Mouse (Mus musculus): ENCODE results near the gene Dtd2. TPM values are rescaled to one million over a fixed set of nuclear protein-coding genes. Genes with fewer than 3 reads are reported as not detected.

Dtd2 gene
- polyA plus RNA-seq, 1 experiment from 2014 or later, result 23.1 TPM

GRCm38 (mm10) chr12:52010630-52010961 lies 4.3 kb upstream of the Dtd2 start:
- no peak for ATAC-seq (ENCODE audit: low FRiP score)
- Histone ChIP-seq H3K4me1 (peaks cover 14% of the 10 kb centered on the region; the same call in 1 of the 2 replicates), H3K4me2 (peak overlapping the region; percentile 47), H3K27ac (peak overlapping the region; percentile 81), H3K4me3 (replicated peaks) (peak overlapping the region; percentile 19; the same call in 1 of the 2 replicates), H3K36me3 (replicated peaks) (no peaks in the 10 kb centered on the region), H3K27me3 (no peaks in the 10 kb centered on the region), H3K9me3 (no peaks in the 10 kb centered on the region), H3K9ac (no peak overlapping the region)
- WGBS, result 53% methylated on average over 2 of the region's 2 CpGs

- peak overlapping the region; percentile 47 for H3K4me2 ChIP-seq
- no peaks in the 10 kb centered on the region for H3K9me3 ChIP-seq
- peaks cover 15% of the 10 kb centered on the region; the same call in 1 of the 2 replicates for H3K4me1 ChIP-seq
- no peak overlapping the region for H3K9ac ChIP-seq
- no peaks in the 10 kb centered on the region for H3K36me3 ChIP-seq (replicated peaks)
- H3K4me3 ChIP-seq (replicated peaks), result peak overlapping the region; percentile 19
- WGBS, result 23% methylated on average over 15 of the region's 15 CpGs
- no peaks in the 10 kb centered on the region for H3K27me3 ChIP-seq
- peak overlapping the region; percentile 81 for H3K27ac ChIP-seq
- ATAC-seq (ENCODE audit: low FRiP score), result peak; percentile 74
Observed at GRCm38 (mm10) chr12:52009928-52010629, 3.8 kb upstream of the Dtd2 start.

GRCm38 (mm10) chr12:52006633-52006994 lies 313 bp upstream of the Dtd2 start:
- no peaks in the 10 kb centered on the region; the same call in 1 of the 2 replicates for H3K36me3 ChIP-seq (replicated peaks)
- peak; percentile 37; the same call in 1 of the 2 replicates for ATAC-seq (ENCODE audit: low FRiP score)
- H3K4me1 ChIP-seq, result peaks cover 15% of the 10 kb centered on the region; the same call in 1 of the 2 replicates
- WGBS, result 51% methylated on average over 5 of the region's 5 CpGs
- H3K9ac ChIP-seq, result no peak overlapping the region
- H3K27me3 ChIP-seq, result no peaks in the 10 kb centered on the region
- peak overlapping the region; percentile 71 for H3K4me3 ChIP-seq (replicated peaks)
- H3K27ac ChIP-seq, result peak overlapping the region; percentile 69; the same call in 1 of the 2 replicates
- H3K4me2 ChIP-seq, result peak overlapping the region; percentile 56
- H3K9me3 ChIP-seq, result no peaks in the 10 kb centered on the region

DNA sequence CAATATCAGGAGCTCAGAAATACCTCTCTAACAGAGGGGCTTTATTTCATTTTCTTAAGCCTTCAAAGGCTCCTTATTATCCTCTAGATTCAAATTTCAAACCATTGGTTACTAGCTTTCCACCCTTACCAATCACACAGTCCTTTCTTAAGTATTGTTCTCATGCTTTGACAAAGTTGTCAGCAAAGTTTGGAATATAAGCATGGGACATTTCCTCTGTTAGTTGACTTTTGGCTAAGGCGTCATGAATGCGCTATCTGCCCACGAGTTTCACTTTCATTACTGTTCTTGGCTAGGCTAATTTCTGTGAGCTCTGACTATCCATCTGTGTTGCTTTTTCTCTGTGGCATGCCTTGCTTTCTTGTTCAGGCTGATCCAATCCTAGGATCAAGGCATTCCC lies 3.6 kb downstream of the Dtd2 start:
- no peak overlapping the region for H3K9ac ChIP-seq
- no peaks in the 10 kb centered on the region for H3K27me3 ChIP-seq
- 95% methylated on average over 3 of the region's 3 CpGs for WGBS
- H3K4me3 ChIP-seq (replicated peaks), result no peak overlapping the region
- H3K36me3 ChIP-seq (replicated peaks), result peaks cover 18% of the 10 kb centered on the region
- no peak overlapping the region for H3K4me2 ChIP-seq
- no peak for ATAC-seq (ENCODE audit: low FRiP score)
- H3K9me3 ChIP-seq, result no peaks in the 10 kb centered on the region
- H3K4me1 ChIP-seq, result peaks cover 5% of the 10 kb centered on the region; the same call in 1 of the 2 replicates
- H3K27ac ChIP-seq, result no peak overlapping the region

DNA sequence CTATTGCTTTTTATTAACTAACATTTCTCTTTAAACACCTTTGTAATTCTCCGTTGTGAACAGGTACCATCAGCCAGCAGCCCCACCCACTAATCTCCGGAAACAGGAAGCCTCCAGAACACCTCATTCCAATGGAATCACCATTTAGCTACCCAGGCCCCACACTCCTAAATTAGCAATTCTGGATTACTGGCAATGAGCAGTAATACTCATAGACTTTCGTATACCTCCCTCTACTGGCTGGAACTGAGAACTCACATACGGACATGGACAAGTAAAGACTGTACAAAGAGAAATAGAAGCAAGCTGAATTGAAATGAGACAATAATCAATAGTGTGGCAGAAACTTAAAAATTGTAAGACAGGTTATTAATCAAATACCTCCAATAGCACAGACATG lies 4.8 kb downstream of the Dtd2 start:
- H3K9ac ChIP-seq, result no peak overlapping the region
- ATAC-seq (ENCODE audit: low FRiP score), result peak; percentile 62; the same call in 1 of the 2 replicates
- peaks cover 5% of the 10 kb centered on the region; the same call in 1 of the 2 replicates for H3K4me1 ChIP-seq
- H3K27me3 ChIP-seq, result no peaks in the 10 kb centered on the region
- 42% methylated on average over 4 of the region's 4 CpGs for WGBS
- H3K4me3 ChIP-seq (replicated peaks), result no peak overlapping the region
- H3K4me2 ChIP-seq, result no peak overlapping the region
- H3K9me3 ChIP-seq, result no peaks in the 10 kb centered on the region
- H3K36me3 ChIP-seq (replicated peaks), result peaks cover 26% of the 10 kb centered on the region
- no peak overlapping the region for H3K27ac ChIP-seq

GRCm38 (mm10) chr12:51998366-51998932 lies 7.9 kb downstream of the Dtd2 start:
- H3K4me1 ChIP-seq, result no peaks in the 10 kb centered on the region
- no peak overlapping the region for H3K27ac ChIP-seq
- no peak for ATAC-seq (ENCODE audit: low FRiP score)
- no peaks in the 10 kb centered on the region for H3K27me3 ChIP-seq
- H3K9me3 ChIP-seq, result no peaks in the 10 kb centered on the region
- H3K9ac ChIP-seq, result no peak overlapping the region
- H3K4me2 ChIP-seq, result no peak overlapping the region
- H3K4me3 ChIP-seq (replicated peaks), result no peak overlapping the region
- peaks cover 44% of the 10 kb centered on the region for H3K36me3 ChIP-seq (replicated peaks)
- 90% methylated on average over 9 of the region's 9 CpGs for WGBS

GRCm38 (mm10) chr12:51995738-51996536 lies 10.4 kb downstream of the Dtd2 start:
- Histone ChIP-seq H3K4me3 (replicated peaks) (no peak overlapping the region), H3K4me1 (no peaks in the 10 kb centered on the region), H3K36me3 (replicated peaks) (peaks cover 44% of the 10 kb centered on the region), H3K27ac (no peak overlapping the region), H3K4me2 (no peak overlapping the region), H3K27me3 (no peaks in the 10 kb centered on the region), H3K9me3 (no peaks in the 10 kb centered on the region), H3K9ac (no peak overlapping the region)
- ATAC-seq (ENCODE audit: low FRiP score), result no peak
- 100% methylated on average over 1 of the region's 1 CpGs for WGBS

- Histone ChIP-seq H3K27ac (no peak overlapping the region), H3K27me3 (no peaks in the 10 kb centered on the region), H3K9ac (no peak overlapping the region), H3K36me3 (replicated peaks) (peaks cover 18% of the 10 kb centered on the region), H3K9me3 (no peaks in the 10 kb centered on the region), H3K4me1 (no peaks in the 10 kb centered on the region), H3K4me2 (no peak overlapping the region), H3K4me3 (replicated peaks) (no peak overlapping the region)
- ATAC-seq (ENCODE audit: low FRiP score), result no peak
- 85% methylated on average over 2 of the region's 2 CpGs for WGBS
Observed at GRCm38 (mm10) chr12:51990629-51991028, 15.7 kb downstream of the Dtd2 start.

GRCm38 (mm10) chr12:51988536-51988935 lies 17.8 kb downstream of the Dtd2 start:
- ATAC-seq (ENCODE audit: low FRiP score), result no peak
- H3K27ac ChIP-seq, result no peak overlapping the region

GRCm38 (mm10) chr12:51985826-51986225 lies 20.5 kb downstream of the Dtd2 start:
- Histone ChIP-seq H3K4me3 (replicated peaks) (no peak overlapping the region), H3K9ac (no peak overlapping the region), H3K27ac (no peak overlapping the region), H3K9me3 (no peaks in the 10 kb centered on the region), H3K27me3 (no peaks in the 10 kb centered on the region), H3K4me1 (no peaks in the 10 kb centered on the region), H3K4me2 (no peak overlapping the region), H3K36me3 (replicated peaks) (no peaks in the 10 kb centered on the region)
- no peak for ATAC-seq (ENCODE audit: low FRiP score)
- 84% methylated on average over 4 of the region's 4 CpGs for WGBS

More at GRCm38 (mm10) chr12:51988536-51988935, 17.8 kb downstream of the Dtd2 start:
- Histone ChIP-seq H3K27me3 (no peaks in the 10 kb centered on the region), H3K36me3 (replicated peaks) (0 out of 2 replicates have a peak, but pooled peaks cover under 1% of the 10 kb centered on the region), H3K4me2 (no peak overlapping the region), H3K4me1 (no peaks in the 10 kb centered on the region), H3K9me3 (no peaks in the 10 kb centered on the region), H3K9ac (no peak overlapping the region), H3K4me3 (replicated peaks) (no peak overlapping the region)
- 89% methylated on average over 5 of the region's 5 CpGs for WGBS

GRCm38 (mm10) chr12:51985163-51985748 lies 21.0 kb downstream of the Dtd2 start:
- H3K36me3 ChIP-seq (replicated peaks), result no peaks in the 10 kb centered on the region
- H3K27me3 ChIP-seq, result no peaks in the 10 kb centered on the region
- no peak overlapping the region for H3K4me2 ChIP-seq
- H3K9ac ChIP-seq, result no peak overlapping the region
- H3K4me1 ChIP-seq, result no peaks in the 10 kb centered on the region
- WGBS, result 92% methylated on average over 3 of the region's 3 CpGs
- H3K27ac ChIP-seq, result no peak overlapping the region
- no peaks in the 10 kb centered on the region for H3K9me3 ChIP-seq
- no peak for ATAC-seq (ENCODE audit: low FRiP score)
- no peak overlapping the region for H3K4me3 ChIP-seq (replicated peaks)

- Histone ChIP-seq H3K36me3 (replicated peaks) (no peaks in the 10 kb centered on the region), H3K4me2 (no peak overlapping the region), H3K9ac (no peak overlapping the region), H3K4me1 (no peaks in the 10 kb centered on the region), H3K9me3 (no peaks in the 10 kb centered on the region), H3K27me3 (no peaks in the 10 kb centered on the region), H3K4me3 (replicated peaks) (no peak overlapping the region), H3K27ac (no peak overlapping the region)
- ATAC-seq (ENCODE audit: low FRiP score), result no peak
- 82% methylated on average over 1 of the region's 1 CpGs for WGBS
Observed at GRCm38 (mm10) chr12:51983625-51984024, 22.7 kb downstream of the Dtd2 start.

Data from forebrain, embryonic 12.5 days (tissue).